Mouse (Mus musculus) ES-E14 (cell line): Measurements from ENCODE around the gene Slc37a1. TPM values are rescaled to one million over a fixed set of nuclear protein-coding genes. Genes with fewer than 3 reads are reported as not detected.
"Not testable (repeated sequence)": the region's sequence is repeated elsewhere in the genome, so short reads cannot be mapped to it uniquely, and the experiment has no call there.

ENCODE experiments used
- DNase-seq: peaks from one replicate; pipeline ENCODE4 v3.0.0-alpha.2; 2013; ENCODE audit warnings: low read depth, low spot score
- H3K27ac ChIP-seq: 2 replicates; pipeline ENCODE4 v1.5.1; 2012; ENCODE audit warnings: low read depth, mild to moderate bottlenecking, low read length, moderate library complexity, mixed read lengths; ENCODE audit not compliant: poor library complexity, insufficient read depth, severe bottlenecking
- H3K36me3 ChIP-seq: 2 replicates; pipeline ENCODE4 v1.6.1; 2012; ENCODE audit warnings: mild to moderate bottlenecking, low read length, moderate library complexity, mixed read lengths; ENCODE audit not compliant: control insufficient read depth, poor library complexity, insufficient read depth, severe bottlenecking
- H3K4me1 ChIP-seq, 2 experiments: fragments of 150-350 bp in 1 of 2; sonication (generic) in 1 of 2; 2 replicates each; pipeline ENCODE4 v1.6.1; 2012; ENCODE audit warnings: low read length in 2 of 2, mild to moderate bottlenecking in 1 of 2, mixed read lengths in 1 of 2; ENCODE audit not compliant: control insufficient read depth in 2 of 2, insufficient read depth in 2 of 2, poor library complexity in 1 of 2
- H3K4me3 ChIP-seq, 2 experiments: fragments of 150-350 bp in 1 of 2; sonication (generic) in 1 of 2; 2 replicates each; pipeline ENCODE4 v1.5.1; 2012; ENCODE audit warnings: low read length in 2 of 2, low read depth in 1 of 2, mild to moderate bottlenecking in 1 of 2, mixed read lengths in 1 of 2; ENCODE audit not compliant: insufficient read depth in 1 of 2, poor library complexity in 1 of 2, severe bottlenecking in 1 of 2
- H3K9ac ChIP-seq: 2 replicates; pipeline ENCODE4 v1.6.1; 2012; ENCODE audit warnings: low read depth, mild to moderate bottlenecking, low read length, mixed read lengths; ENCODE audit not compliant: poor library complexity, insufficient read depth, severe bottlenecking
- H3K9me3 ChIP-seq: fragments of 150-350 bp; sonication (generic); 2 replicates; pipeline ENCODE4 v1.6.1; 2012; ENCODE audit warnings: low read depth, mild to moderate bottlenecking, low read length; ENCODE audit not compliant: control insufficient read depth, insufficient read depth
- CHD2 ChIP-seq: IDR thresholded peaks from 2 replicates; pipeline ENCODE4 v1.6.1; 2014; ENCODE audit warnings: mild to moderate bottlenecking, low read depth, low read length, inconsistent platforms
- HCFC1 ChIP-seq: IDR thresholded peaks from 2 replicates; pipeline ENCODE4 v1.6.1; 2012; ENCODE audit warnings: low read length, inconsistent platforms, borderline replicate concordance; ENCODE audit not compliant: insufficient read depth
- MAFK ChIP-seq: IDR thresholded peaks from 2 replicates; pipeline ENCODE4 v1.6.1; 2014; ENCODE audit warnings: mild to moderate bottlenecking, low read depth, low read length, inconsistent platforms; ENCODE audit not compliant: insufficient read depth
- ZC3H11A ChIP-seq: IDR thresholded peaks from 2 replicates; pipeline ENCODE4 v1.6.1; 2012; ENCODE audit warnings: low read depth, mild to moderate bottlenecking, inconsistent platforms, low read length, borderline replicate concordance
- ZNF384 ChIP-seq: IDR thresholded peaks from 2 replicates; pipeline ENCODE4 v1.6.1; 2012; ENCODE audit warnings: low read depth, low read length, inconsistent platforms
- in situ Hi-C, 2 experiments: fragments of 600-800 bp; cut with MboI; formaldehyde crosslinking; loops; one replicate each; pipeline ENCODE4 v1.15.1; 2025; ENCODE audit warnings: low sequenced_read_pairs in 2 of 2, inconsistent platforms in 1 of 2; ENCODE audit not compliant: unreplicated experiment in 2 of 2
- total RNA-seq: library from RNA; depleted of rRNA; stranded (reverse); fragments of 300-350 nt; gene quantifications from 2 replicates; pipeline ENCODE4 v1.2.3, GENCODE M21; 2012

Slc37a1 gene
- total RNA-seq, 1 experiment, result 37.5 TPM

- no peak for TF ChIP-seq HCFC1
- no peak for TF ChIP-seq CHD2
- TF ChIP-seq ZNF384, result no peak
- TF ChIP-seq MAFK, result no peak
- TF ChIP-seq ZC3H11A, result no peak
- DNase-seq, result no peak
- H3K36me3 ChIP-seq, result peaks cover 13% of the 10 kb centered on the region
- in situ Hi-C loops, result no loop called here
- H3K9ac ChIP-seq, result no peak overlapping the region
- peaks cover 2 to 7% of the 10 kb centered on the region in 2 experiments; a peak in 2 of 4 replicates for H3K4me1 ChIP-seq
- H3K9me3 ChIP-seq, result no peaks in the 10 kb centered on the region
- no peak overlapping the region for H3K27ac ChIP-seq
- H3K4me3 ChIP-seq, result no peak overlapping the region
Observed at GRCm38 (mm10) chr17:31351984-31352383, 65.4 kb downstream of the Slc37a1 start.

GRCm38 (mm10) chr17:31353255-31353654, 66.7 kb downstream of the Slc37a1 start:
- in situ Hi-C loops, result no loop called here
- no peak overlapping the region for H3K4me3 ChIP-seq

GRCm38 (mm10) chr17:31354684-31355083, 68.1 kb downstream of the Slc37a1 start:
- H3K4me3 ChIP-seq, H3K36me3 ChIP-seq, H3K9ac ChIP-seq, in situ Hi-C loops, H3K9me3 ChIP-seq, DNase-seq, H3K4me1 ChIP-seq, H3K27ac ChIP-seq: not testable (repeated sequence)

More at GRCm38 (mm10) chr17:31353255-31353654, 66.7 kb downstream of the Slc37a1 start:
- Histone ChIP-seq H3K27ac (no peak overlapping the region), H3K9me3 (no peaks in the 10 kb centered on the region), H3K9ac (no peak overlapping the region), H3K36me3 (peaks cover 13% of the 10 kb centered on the region), H3K4me1 (peaks cover 2 to 7% of the 10 kb centered on the region in 2 experiments; a peak in 2 of 4 replicates)
- no peak for TF ChIP-seq ZC3H11A
- no peak for TF ChIP-seq CHD2
- TF ChIP-seq ZNF384, result no peak
- no peak for TF ChIP-seq HCFC1
- TF ChIP-seq MAFK, result no peak
- DNase-seq, result no peak

- Histone ChIP-seq H3K4me3 (no peak overlapping the region), H3K9me3 (no peaks in the 10 kb centered on the region), H3K27ac (no peak overlapping the region), H3K9ac (no peak overlapping the region), H3K4me1 (peaks cover 2 to 11% of the 10 kb centered on the region in 2 experiments; a peak in 2 of 4 replicates), H3K36me3 (no peaks in the 10 kb centered on the region)
- DNase-seq, result no peak
- no peak for TF ChIP-seq ZNF384
- no peak for TF ChIP-seq CHD2
- no peak for TF ChIP-seq ZC3H11A
- no peak for TF ChIP-seq MAFK
- no peak for TF ChIP-seq HCFC1
- in situ Hi-C loops, result no loop called here
Observed at GRCm38 (mm10) chr17:31355792-31356502, 69.4 kb downstream of the Slc37a1 start.

- in situ Hi-C loops, result no loop called here
- H3K27ac ChIP-seq, result no peak overlapping the region
- peak overlapping the region; percentile 30; the same call in 1 of the 2 replicates for H3K9ac ChIP-seq
- H3K4me3 ChIP-seq, result peak overlapping the region in 1 of 2 experiments; percentile 6; a peak in 1 of 4 replicates
- H3K9me3 ChIP-seq, result no peaks in the 10 kb centered on the region
- TF ChIP-seq ZC3H11A (no peak), CHD2 (no peak), HCFC1 (no peak), MAFK (no peak), ZNF384 (no peak)
- H3K4me1 ChIP-seq, result peaks cover 0 to 6% of the 10 kb centered on the region in 2 experiments; a peak in 2 of 4 replicates
- H3K36me3 ChIP-seq, result no peaks in the 10 kb centered on the region
- no peak for DNase-seq
Observed at GRCm38 (mm10) chr17:31360582-31360981, 74.0 kb downstream of the Slc37a1 start.
